Mouse (Mus musculus) layer of hippocampus, postnatal 36 days (tissue): ENCODE measurements at regions not wholly inside any gene's neighbourhood (a gene's known extent, or its start where the extent isn't known, plus 50 kb on each side); places are given as distances from the start of the nearest gene placed in this dataset.

ENCODE experiments used
- DNase-seq, 2 experiments: peaks; one replicate each; pipeline ENCODE4 v3.0.0; 2022

DNA sequence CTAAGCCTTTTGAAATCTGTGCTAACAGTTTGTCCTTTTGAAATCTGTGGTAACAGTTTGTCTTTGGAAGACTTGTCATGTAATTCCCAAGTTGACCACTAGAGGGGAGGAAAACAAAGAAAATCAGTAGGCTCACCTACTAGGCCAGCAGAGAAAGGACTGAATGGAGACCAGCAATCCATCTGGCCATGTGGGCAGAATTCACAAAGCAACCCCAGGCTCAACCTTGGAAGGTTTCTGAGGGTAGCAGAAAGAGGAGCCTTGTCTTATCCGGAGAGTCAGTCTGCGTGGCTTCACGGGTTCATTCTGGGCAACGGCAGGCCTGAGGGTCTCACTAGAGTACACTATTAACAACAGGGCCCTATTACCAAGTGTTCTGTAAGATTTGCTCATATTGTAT is 319.2 kb upstream of the Sphkap start:
- DNase-seq = peak in 1 of 2 experiments; percentile 10

DNA sequence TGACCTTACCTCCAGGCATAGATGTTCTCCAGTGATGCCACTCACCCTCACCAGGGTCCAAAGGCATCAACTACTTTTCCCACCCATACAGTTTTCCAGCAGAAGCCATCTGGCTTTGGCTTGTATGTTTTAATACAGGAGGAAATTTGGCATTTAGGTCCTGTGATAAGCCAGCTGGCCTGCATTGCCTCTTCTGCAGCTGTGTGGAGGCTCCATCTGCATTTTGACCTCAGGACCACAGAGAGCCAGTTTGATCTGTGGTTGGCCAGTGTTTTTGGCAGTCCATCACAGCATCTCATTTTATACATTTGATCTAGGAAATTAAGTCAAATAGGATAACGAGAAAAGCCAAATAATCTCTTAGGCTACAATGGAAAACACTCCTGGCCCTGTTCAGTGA is 315.1 kb upstream of the Sphkap start:
- no peak for DNase-seq

DNA sequence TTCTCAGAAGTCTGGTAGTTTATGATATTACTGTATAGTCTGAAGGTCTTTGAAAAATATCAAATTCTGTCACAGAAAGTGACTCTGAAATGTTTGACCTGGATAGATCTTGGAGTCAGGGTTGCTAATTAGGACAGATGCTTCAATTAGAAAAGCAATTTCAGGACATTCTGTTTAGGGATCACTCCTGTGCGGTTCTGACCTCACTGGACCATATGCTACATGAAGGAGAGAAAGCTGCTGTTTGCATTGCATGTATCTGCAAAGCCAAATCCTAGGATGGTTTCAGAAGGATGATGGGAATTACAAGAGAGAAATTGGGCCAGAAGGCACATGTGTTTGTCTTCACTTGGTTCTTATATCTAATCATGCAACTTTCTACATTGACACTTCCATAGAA is 312.2 kb upstream of the Sphkap start:
- DNase-seq = no peak

DNA sequence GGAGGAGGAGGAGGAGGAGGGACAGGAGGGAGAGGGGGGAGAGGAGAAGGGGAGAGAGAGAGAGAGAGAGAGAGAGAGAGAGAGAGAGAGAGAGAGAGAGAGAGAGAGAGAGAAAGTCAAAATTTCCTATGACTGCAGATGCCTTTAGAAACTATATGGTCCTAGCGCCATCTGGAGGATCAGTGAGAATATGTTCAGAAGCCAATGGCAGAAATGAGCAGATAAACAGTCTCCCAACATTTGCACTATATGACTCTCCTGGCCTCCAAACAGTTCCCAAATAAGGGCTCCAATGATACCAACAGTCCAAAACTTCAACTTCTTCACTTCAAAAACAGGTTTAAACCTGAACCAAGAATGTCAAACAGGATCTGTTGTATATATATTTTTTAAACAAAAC is 309.1 kb upstream of the Sphkap start:
- DNase-seq = peak in 1 of 2 experiments; percentile 29

DNA sequence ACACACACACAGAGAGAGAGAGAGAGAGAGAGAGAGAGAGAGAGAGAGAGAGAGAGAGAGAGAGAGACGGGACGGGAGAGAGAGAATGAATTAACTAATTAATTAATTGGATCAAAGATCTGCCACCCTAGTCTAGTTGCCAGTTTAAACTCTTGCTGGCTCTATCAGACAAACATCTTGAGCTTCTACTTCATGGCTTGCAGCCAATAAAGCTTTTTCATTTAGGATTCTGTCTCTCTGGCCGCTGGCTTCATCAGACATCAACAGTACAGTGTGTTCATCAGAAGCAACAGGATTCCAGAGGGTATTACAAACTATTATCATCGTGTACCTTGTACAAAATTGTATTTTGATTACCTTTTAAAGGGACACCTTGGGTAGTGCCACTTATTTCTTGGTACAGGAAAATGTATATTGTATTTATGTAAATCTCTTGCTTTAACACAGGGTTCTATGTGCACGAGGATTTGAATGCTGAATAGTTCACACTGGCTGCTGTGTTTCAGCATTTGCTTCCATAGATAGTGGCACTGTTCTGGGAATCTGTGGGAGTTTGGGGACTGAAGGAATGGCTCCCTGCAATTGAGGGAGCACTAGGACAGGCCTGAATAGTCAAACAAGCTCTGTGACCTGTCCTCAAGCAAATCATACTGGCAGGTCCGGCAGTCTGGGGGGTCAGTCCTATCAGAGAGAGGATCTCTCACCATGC is 293.9 kb upstream of the Sphkap start:
- DNase-seq = no peak

DNA sequence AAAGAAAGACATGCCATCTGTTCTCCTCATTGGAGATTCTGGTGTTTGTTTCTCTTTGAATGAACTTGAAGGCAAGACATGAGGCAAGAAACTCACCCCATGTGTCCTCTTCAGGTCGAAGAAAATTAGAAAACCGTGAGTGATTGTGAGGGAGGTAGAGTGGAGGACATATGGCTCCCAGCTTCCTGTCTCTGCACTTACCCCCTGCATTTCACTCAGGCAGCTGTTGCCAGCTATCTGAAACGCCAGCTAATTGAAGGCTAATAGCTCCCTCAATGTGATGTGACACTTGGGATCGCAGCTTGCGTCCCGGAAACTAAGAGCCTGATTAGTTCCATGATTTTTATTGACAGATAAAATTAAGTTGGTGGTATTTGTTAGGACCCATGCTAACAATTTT is 289.4 kb upstream of the Sphkap start:
- DNase-seq = no peak

DNA sequence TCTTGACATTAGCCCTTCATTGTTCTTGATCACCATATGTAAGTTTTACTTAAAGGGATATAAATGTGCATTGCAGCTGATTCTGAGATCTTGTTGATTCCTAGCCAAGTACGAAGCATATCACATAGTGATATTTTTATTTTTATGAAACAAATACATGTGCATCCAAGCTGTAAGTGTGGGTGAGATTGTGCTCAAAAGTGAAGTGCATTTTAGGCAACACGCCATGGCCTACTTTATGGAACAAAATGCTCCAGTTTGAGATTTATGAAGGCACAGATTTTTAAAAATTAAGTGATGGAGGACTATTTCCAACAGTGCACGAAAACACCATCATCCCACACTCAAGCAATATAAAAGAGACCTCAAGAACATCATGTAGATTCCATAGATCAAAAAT is 277.2 kb upstream of the Sphkap start:
- no peak for DNase-seq

DNA sequence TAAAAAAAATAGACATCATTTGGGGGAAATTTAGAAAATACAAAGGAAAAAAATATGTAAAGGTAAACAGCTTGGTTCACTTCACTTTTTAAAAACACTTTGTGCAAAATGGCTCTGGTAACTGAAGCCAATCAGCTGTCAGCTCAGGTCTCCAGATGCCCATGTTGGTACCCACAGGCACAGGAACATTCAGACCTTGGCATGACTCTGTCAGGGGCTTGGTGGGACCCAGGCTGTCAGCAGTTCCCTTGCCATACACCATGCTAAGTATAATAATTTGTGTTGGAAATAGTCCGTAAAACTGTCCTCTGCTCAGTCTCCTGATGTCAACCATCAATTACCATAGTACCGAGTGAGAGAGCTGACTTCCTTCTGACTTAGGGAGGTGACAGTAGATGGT is 257.3 kb upstream of the Sphkap start:
- DNase-seq = peak in 1 of 2 experiments; percentile 15

DNA sequence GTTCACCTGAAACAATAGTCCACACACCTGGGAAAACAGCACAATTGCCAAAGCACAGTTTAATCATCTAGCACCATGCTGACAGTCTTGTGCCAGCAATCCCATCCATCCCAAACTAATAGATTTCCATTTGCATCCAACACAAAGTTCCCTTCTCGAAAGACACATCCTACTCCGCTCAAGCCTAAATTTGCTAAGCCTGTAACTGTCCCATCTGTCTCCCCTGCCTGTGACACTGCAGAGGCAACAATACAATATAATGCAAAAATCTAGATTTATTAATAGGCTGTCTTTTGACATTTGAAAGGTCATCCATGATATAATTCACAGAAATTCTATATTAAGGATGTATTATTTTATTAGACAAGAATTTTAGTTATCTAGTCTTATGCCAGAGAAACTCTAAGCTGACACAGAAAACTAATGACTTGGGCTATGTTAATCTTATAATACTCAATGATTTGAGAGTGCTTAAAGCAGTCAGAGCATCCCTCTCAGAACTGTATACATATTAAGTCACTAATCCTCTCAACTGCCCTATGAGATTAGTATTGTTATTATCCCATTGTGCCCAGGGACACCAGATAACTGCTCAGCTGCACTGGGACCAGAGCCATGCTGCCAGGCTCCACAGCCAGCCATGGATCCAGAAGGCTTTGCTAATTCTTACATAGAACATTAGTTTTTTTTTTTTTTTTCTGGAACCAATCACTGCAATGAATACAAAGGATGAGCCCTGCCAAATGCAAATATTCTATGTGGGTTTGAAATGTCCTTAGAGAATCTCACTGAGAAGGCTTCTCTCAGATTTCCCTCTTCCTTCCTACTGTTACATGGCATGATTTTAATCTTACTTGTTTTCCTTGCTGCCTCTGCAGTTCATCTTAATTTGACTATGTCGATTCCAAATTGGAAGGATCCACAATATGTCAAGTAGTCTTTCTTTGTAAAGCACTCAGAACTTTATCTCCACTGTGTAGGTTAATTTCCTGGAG is 254.1 kb upstream of the Sphkap start:
- DNase-seq = peak; percentile 22 to 26

DNA sequence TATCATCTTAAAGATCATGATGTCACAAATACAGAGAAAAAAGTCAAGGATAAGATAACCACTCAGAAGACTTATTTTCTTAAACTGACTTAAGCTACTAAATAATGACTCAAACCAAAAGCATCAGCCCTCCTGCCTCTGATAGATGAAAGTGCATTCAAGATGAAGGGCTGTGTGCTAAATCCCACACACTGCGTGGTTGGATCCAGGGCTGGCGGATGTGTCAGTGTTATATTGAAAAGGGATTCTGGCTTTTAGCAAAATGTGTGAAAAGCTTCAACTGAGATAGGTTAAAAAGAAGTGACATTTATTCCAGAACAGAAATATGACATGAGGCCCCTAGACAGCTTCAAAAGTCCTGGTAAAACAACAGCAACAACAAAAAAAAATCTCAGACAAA is 245.7 kb upstream of the Sphkap start:
- no peak for DNase-seq

DNA sequence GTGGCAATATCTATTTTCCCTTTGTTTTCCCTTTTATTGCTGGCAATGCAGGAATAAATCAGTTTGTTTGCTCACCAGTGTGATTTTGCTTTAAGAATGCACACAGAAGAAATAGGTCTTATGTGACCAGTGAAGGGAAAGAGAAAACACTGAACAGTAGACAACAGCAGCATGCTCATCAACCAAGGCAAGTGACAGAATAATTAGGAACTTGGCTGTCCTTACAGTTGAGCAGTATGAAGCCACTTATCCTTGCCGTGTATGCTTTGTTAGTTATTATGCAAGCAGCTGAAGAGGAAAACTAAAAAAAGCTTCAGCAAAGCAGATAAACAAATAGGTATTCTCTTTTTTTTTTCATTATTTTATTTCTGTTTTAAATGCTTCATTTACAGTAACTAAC is 237.6 kb upstream of the Sphkap start:
- no peak for DNase-seq

DNA sequence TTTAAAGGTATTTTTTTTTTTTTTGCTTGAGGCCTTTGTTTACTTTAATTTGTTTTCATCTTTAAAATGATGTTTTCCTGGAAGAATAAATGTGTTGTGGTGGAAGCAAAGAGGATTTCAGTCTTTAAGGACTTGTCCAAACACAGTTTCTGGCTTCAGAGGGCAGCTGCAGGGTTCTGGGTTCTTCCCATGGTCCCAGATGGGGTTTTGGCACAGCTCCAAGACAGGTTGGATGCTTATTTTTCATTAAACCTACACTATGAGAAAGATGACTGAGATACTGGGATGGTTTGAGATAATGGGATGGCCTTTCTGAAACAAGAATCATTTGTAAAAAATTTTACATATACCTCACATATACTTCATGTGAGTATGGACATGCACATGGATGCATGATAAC is 234.7 kb upstream of the Sphkap start:
- no peak for DNase-seq

DNA sequence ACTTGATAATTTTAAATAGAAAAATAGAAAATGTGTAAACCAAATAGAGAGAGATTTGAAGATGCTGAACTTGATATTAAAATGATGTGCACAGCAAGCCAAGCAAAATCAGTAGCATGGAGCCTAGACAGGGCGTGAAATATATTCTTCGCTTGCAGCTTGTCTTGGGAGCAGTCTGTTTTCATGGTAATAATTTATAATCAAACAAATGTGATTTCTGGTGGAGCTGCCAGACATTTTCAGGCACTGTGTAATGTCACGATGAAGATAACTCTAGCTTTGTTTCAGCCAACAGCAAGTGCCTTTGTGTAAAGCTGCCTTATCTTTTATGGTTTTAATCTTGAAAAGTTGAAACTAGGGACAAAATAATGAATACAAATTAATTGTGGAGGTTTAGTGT is 228.1 kb upstream of the Sphkap start:
- DNase-seq = no peak

DNA sequence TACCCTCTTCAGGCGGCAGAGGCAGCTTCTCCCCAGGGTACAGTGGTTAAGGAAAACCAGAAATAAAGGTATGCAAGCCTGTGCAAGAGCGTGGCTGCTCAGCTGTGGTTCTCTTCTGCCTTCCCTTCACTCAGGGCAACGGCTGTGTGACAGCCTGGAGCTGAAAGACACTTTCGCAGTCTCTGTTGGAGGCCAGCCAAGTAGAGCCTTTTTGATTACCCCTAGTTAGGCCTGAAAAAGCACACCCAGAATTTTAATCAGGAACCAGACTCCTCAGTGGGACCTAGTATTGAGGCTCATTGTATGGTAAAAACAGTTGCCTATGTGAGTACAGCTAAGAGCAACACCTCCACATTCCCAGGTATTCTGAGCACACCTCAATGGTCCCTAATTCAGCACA is 223.8 kb upstream of the Sphkap start:
- DNase-seq = peak; percentile 25 to 30

DNA sequence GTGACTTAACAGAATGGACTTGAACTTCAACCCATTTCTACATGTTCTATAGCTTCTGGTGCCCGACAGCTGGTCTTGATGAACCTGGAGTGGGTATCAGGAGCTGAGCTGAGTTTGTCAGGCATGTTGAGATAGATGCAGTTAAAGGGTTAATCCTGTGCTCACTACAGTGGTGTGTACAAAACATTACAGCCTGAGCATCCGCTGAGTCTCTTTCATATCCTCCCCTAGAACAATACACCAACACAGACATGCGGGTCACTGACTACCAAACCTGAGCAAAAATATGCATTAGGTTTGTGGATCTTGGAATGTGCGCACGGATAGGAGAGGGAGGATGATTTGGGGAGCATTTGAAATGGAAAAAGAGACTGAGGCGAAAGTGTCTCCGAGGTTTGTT is 223.4 kb upstream of the Sphkap start:
- no peak for DNase-seq

DNA sequence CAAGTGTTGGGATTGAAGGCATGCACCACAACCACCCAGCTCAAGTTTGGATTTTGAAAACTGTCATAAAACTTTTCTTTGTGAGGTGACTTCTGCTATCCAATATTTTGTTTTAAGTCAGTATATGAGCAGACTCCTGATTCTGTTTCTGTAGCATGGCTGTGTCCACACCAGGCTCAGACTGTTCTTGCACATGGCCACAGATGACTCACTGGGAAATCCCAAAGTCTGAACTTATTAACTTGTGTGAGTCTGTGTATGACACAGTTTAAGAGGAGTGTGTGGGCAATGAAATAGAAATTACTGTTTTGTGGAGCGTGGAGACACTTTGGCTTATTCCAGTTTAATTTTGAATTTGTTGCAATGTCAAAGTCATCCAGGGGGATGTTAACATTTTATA is 179.3 kb upstream of the Sphkap start:
- no peak for DNase-seq

DNA sequence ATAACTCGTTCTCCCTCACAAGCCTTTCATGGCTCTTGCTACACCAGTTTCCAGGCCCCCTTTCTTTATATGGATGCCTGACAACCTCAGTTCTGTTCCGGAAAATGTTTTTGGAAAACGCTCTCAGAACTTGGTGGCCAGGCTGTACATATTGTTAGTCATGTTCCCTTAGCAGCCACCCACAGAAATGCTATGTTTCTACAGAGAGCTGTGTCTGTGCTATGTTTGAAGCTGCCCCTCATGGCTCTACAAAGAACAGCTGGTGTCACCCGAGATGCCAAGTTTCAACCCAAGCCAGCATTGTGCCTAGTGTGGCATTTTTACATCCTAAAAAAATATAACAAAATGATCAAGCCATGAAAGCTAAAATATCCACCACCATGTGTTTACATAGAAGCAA is 175.0 kb upstream of the Sphkap start:
- DNase-seq = peak; percentile 67 to 72

DNA sequence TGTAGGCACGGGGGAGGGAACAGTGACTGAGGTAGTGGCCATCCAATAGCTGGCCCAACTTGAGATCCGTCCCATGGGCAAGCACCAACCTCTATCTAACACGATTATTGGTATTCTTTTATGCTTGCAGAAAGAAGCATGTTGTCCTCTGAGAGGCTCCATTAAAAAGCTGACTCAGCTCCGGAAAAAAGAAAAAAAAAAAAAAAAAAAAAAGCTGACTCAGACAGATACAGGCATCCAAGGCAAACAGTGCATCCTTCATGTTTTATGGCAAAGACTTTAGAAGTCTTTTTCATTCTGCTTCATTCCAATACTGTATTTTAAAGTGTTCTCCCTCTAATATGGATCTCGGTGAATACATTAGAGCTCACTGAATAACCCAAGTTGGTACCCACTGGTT is 162.0 kb upstream of the Sphkap start:
- DNase-seq = no peak

DNA sequence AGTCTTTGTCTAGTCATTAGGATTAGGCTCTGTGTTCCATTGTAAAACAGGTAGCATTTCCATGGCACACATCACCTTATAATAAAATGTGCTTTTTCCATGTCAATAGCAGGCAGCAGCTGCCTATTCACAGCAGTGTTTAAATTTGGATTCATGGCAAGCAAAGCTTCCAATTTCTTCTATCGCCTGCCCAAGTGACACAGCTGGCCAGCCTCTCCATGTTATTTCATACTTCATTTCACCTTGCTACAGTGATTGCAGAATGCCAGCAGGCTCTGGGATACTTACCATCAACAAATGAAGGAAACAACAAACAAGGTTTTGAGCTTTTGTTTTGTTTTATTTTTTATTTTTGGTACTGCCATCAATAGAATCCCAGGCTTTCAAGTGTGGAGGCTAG is 160.7 kb upstream of the Sphkap start:
- no peak for DNase-seq

DNA sequence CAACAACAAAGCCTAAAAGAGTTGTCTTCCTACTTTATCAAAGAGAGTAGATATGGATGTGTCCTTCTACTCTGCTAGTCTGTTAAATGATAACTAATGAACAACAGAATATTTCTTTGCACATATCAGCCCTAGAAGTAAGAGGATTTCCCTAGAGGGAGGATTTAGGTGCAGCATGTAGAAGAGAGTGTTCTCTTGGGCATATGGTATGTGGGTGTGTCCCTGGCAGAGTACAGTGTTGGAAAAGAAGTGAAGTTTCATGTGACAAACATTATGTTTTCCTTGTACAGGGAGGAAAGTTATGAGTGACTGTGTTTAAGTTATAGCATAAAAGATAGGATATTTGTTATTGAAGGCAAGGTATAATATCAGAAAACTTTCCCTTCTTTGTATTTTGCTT is 143.6 kb upstream of the Sphkap start:
- DNase-seq = peak; percentile 58 to 59

DNA sequence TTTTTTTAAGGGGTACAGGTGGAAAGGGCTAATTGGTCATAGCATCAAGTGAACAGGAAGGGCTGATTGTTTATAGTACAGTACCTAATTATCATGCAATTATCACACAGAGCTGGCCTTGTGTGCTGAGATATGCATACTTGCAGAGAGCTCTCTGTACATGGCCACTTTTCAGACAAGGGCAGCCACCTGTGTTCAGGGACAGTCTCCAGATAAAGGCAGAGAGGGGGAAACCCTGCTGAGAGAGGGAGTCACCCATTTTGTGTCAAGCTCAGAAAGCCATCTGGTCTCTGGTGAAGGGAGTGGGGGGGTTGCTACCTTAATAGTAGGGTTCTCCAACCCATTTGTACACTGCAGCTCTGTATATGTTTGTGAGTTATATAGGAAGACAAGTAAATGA is 127.5 kb upstream of the Sphkap start:
- DNase-seq = no peak

DNA sequence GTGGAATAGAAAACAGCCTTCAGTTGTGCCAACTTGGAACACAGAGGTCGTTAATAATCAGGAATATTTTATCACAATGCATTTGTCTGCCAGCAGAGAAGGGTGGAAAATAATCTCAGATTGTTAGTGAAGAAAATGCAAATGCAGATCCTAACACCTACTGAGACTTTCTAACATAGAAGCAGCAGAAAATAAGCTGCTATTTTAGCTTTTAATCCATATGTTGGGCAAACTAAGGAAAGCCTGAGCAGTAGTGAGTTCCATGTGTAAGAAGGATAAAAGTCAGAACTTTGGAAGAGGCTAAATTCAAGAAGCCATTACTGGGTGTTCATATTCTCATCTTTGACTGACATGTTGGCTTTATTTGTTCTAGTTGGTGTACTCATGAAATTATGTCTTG is 119.8 kb upstream of the Sphkap start:
- DNase-seq = no peak

DNA sequence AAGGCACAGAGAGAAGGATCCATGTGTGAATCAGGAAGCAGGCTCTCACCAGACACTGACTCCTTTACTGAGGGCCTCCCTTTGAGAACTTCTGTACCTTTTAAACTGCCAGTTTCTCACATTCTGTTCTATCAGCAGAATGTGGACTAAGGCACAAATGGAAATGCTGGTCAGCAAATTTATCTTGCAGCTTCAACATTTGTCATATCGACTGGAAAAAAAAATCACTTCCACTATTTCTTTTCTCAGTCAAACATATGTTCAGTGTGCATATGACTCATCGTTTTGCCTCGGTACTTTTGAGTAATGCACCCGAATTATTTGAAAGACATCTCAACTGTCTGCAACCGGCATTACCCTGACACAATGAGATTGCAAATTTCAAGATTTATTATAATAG is 101.4 kb upstream of the Sphkap start:
- DNase-seq = no peak

DNA sequence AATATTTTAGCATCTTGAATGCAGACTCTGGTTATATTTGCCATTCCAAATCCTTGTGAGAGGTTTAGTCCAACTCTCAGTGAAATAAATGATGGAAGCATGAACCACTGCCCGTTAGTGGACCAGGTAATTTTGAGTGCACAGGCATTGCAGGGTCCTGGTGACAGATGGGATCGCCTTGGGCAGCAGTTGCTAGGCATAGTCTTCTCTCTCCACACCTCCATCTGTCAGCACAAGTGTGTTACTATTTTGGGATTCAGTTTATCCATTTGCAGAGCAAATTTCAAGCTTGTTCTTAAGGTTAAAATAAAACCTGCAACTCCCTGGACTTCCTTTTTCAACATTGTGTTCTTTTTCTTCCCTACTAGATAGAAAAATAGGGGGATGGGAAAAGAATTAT is 97.4 kb upstream of the Sphkap start:
- peak in 1 of 2 experiments; percentile 7 for DNase-seq
